Mouse (Mus musculus) neural tube, embryonic 12.5 days (tissue): ENCODE measurements around the gene Ivl. TPM values are rescaled to one million over a fixed set of nuclear protein-coding genes. Genes with fewer than 3 reads are reported as not detected.

Experiments used
- ATAC-seq: fragments of 200-750 bp; cut with Nextera tagmentation; 2 replicates; pipeline ENCODE4 v1.8.0; 2017; ENCODE audit warnings: low read depth, mild to moderate bottlenecking, moderate TSS enrichment, moderate library complexity; ENCODE audit not compliant: low FRiP score
- H3K27ac ChIP-seq: fragments of 300-500 bp; sonication (generic); 2 replicates; pipeline ENCODE4 v1.5.1; 2016
- H3K27me3 ChIP-seq: fragments of 300-500 bp; sonication (generic); replicated peaks from 2 replicates; pipeline ENCODE4 v1.6.1; 2016; ENCODE audit warnings: mild to moderate bottlenecking
- H3K36me3 ChIP-seq: fragments of 300-500 bp; sonication (generic); 2 replicates; pipeline ENCODE4 v1.6.1; 2016; ENCODE audit warnings: mild to moderate bottlenecking
- H3K4me1 ChIP-seq: fragments of 300-500 bp; sonication (generic); 2 replicates; pipeline ENCODE4 v1.6.1; 2016
- H3K4me2 ChIP-seq: fragments of 300-500 bp; sonication (generic); replicated peaks from 2 replicates; pipeline ENCODE4 v1.6.1; 2016; ENCODE audit warnings: mild to moderate bottlenecking
- H3K4me3 ChIP-seq: fragments of 300-500 bp; sonication (generic); 2 replicates; pipeline ENCODE4 v1.5.1; 2016
- H3K9ac ChIP-seq: fragments of 300-500 bp; sonication (generic); 2 replicates; pipeline ENCODE4 v1.6.1; 2016; ENCODE audit warnings: mild to moderate bottlenecking
- H3K9me3 ChIP-seq: fragments of 300-500 bp; sonication (generic); 2 replicates; pipeline ENCODE4 v1.6.1; 2016; ENCODE audit warnings: mild to moderate bottlenecking
- WGBS: fragments of 180-500 bp; shearing (Covaris S2); methylation state at CpG from one replicate; pipeline ENCODE4 v1.1.7; 2016; 5-methylcytosine and 5-hydroxymethylcytosine counted together
- polyA plus RNA-seq: library from polyadenylated mRNA; unstranded; fragments of >200 nt; fragmentation: Nextera tagmentation; extraction: Ambion mirVana; gene quantifications from 2 replicates; pipeline ENCODE4 v1.2.1, GENCODE M21; 2016

The Ivl gene
- polyA plus RNA-seq: 0.10 and 0.13 TPM in 2 replicates

- H3K27me3 ChIP-seq: no peaks in the 10 kb centered on the region
- H3K9ac ChIP-seq: no peak within 1 kb of the TSS
- H3K27ac ChIP-seq: no peak within 1 kb of the TSS
- H3K4me2 ChIP-seq: no peak within 1 kb of the TSS
- no peak within 1 kb of the TSS for H3K4me3 ChIP-seq
- H3K9me3 ChIP-seq: no peaks in the 10 kb centered on the region
- H3K36me3 ChIP-seq: no peaks in the 10 kb centered on the region
- no peak for ATAC-seq
- H3K4me1 ChIP-seq: no peaks in the 10 kb centered on the region
- 82% methylated on average over 1 of the region's 1 CpGs for WGBS
Observed at GRCm38 (mm10) chr3:92573449-92574041, at the start of gene Ivl. TSS of gene Ivl (minus strand) at chr3:92573735.

GRCm38 (mm10) chr3:92621560-92621959 lies 48.0 kb upstream of the Ivl start, which contains the start of gene Lce6a:
TSS of gene Lce6a (minus strand) at chr3:92621660.
- Histone ChIP-seq H3K4me2 (no peak within 1 kb of the TSS), H3K4me3 (no peak within 1 kb of the TSS), H3K27me3 (no peaks in the 10 kb centered on the region), H3K9ac (no peak within 1 kb of the TSS), H3K4me1 (no peaks in the 10 kb centered on the region), H3K9me3 (no peaks in the 10 kb centered on the region), H3K27ac (no peak within 1 kb of the TSS), H3K36me3 (no peaks in the 10 kb centered on the region)
- no peak for ATAC-seq
- WGBS: 85% methylated on average over 2 of the region's 2 CpGs

GRCm38 (mm10) chr3:92609804-92610203 lies 36.3 kb upstream of the Ivl start:
- no peak for ATAC-seq
- Histone ChIP-seq H3K9ac (no peak overlapping the region), H3K4me1 (no peaks in the 10 kb centered on the region), H3K36me3 (no peaks in the 10 kb centered on the region), H3K4me2 (no peak overlapping the region), H3K27ac (no peak overlapping the region), H3K27me3 (no peaks in the 10 kb centered on the region), H3K9me3 (no peaks in the 10 kb centered on the region), H3K4me3 (no peak overlapping the region)
- 68% methylated on average over 1 of the region's 1 CpGs for WGBS

- no peaks in the 10 kb centered on the region for H3K4me1 ChIP-seq
- no peak for ATAC-seq
- no peak within 1 kb of the TSS for H3K27ac ChIP-seq
- no peak within 1 kb of the TSS for H3K9ac ChIP-seq
- no peak within 1 kb of the TSS for H3K4me2 ChIP-seq
- H3K4me3 ChIP-seq: no peak within 1 kb of the TSS
- no peaks in the 10 kb centered on the region for H3K36me3 ChIP-seq
- H3K9me3 ChIP-seq: no peaks in the 10 kb centered on the region
- H3K27me3 ChIP-seq: no peaks in the 10 kb centered on the region
Observed at GRCm38 (mm10) chr3:92607392-92607791, 33.9 kb upstream of the Ivl start, which contains the start of gene 2210017I01Rik. TSS of gene 2210017I01Rik (minus strand) at chr3:92607492.

- no peaks in the 10 kb centered on the region for H3K36me3 ChIP-seq
- H3K27me3 ChIP-seq: no peaks in the 10 kb centered on the region
- H3K9ac ChIP-seq: no peak overlapping the region
- H3K4me3 ChIP-seq: no peak overlapping the region
- 47% methylated on average over 1 of the region's 1 CpGs for WGBS
- no peak overlapping the region for H3K4me2 ChIP-seq
- H3K4me1 ChIP-seq: no peaks in the 10 kb centered on the region
- H3K9me3 ChIP-seq: no peaks in the 10 kb centered on the region
- no peak overlapping the region for H3K27ac ChIP-seq
- ATAC-seq: no peak
Observed at GRCm38 (mm10) chr3:92602169-92602568, 28.6 kb upstream of the Ivl start.

- ATAC-seq: no peak
- no peaks in the 10 kb centered on the region for H3K4me1 ChIP-seq
- no peaks in the 10 kb centered on the region for H3K27me3 ChIP-seq
- WGBS: 69% methylated on average over 1 of the region's 1 CpGs
- H3K27ac ChIP-seq: no peak overlapping the region
- no peak overlapping the region for H3K4me2 ChIP-seq
- no peaks in the 10 kb centered on the region for H3K36me3 ChIP-seq
- no peak overlapping the region for H3K9ac ChIP-seq
- H3K4me3 ChIP-seq: no peak overlapping the region
- H3K9me3 ChIP-seq: no peaks in the 10 kb centered on the region
Observed at GRCm38 (mm10) chr3:92600456-92600855, 26.9 kb upstream of the Ivl start.

- no peak for ATAC-seq
- Histone ChIP-seq H3K4me2 (no peak overlapping the region), H3K27ac (no peak overlapping the region), H3K9me3 (no peaks in the 10 kb centered on the region), H3K9ac (no peak overlapping the region), H3K4me3 (no peak overlapping the region), H3K27me3 (no peaks in the 10 kb centered on the region), H3K4me1 (no peaks in the 10 kb centered on the region), H3K36me3 (no peaks in the 10 kb centered on the region)
Observed at GRCm38 (mm10) chr3:92599973-92600372, 26.4 kb upstream of the Ivl start.

- Histone ChIP-seq H3K4me3 (no peak overlapping the region), H3K9me3 (no peaks in the 10 kb centered on the region), H3K36me3 (no peaks in the 10 kb centered on the region), H3K27ac (no peak overlapping the region), H3K4me1 (no peaks in the 10 kb centered on the region), H3K4me2 (no peak overlapping the region), H3K27me3 (no peaks in the 10 kb centered on the region), H3K9ac (no peak overlapping the region)
- ATAC-seq: no peak
- WGBS: 92% methylated on average over 2 of the region's 2 CpGs
Observed at GRCm38 (mm10) chr3:92598429-92598828, 24.9 kb upstream of the Ivl start.

- no peaks in the 10 kb centered on the region for H3K9me3 ChIP-seq
- no peak within 1 kb of the TSS for H3K27ac ChIP-seq
- 81% methylated on average over 1 of the region's 1 CpGs for whole genome bisulfite sequencing
- no peaks in the 10 kb centered on the region for H3K36me3 ChIP-seq
- H3K27me3 ChIP-seq: no peaks in the 10 kb centered on the region
- H3K4me1 ChIP-seq: no peaks in the 10 kb centered on the region
- no peak for ATAC-seq
- no peak within 1 kb of the TSS for H3K9ac ChIP-seq
- no peak within 1 kb of the TSS for H3K4me3 ChIP-seq
- H3K4me2 ChIP-seq: no peak within 1 kb of the TSS
Observed at GRCm38 (mm10) chr3:92588858-92589257, 15.3 kb upstream of the Ivl start, which contains the start of gene Smcp. TSS of gene Smcp (minus strand) at chr3:92588997.

- no peak overlapping the region for H3K4me2 ChIP-seq
- H3K4me1 ChIP-seq: no peaks in the 10 kb centered on the region
- H3K36me3 ChIP-seq: no peaks in the 10 kb centered on the region
- no peak overlapping the region for H3K9ac ChIP-seq
- no peak overlapping the region for H3K27ac ChIP-seq
- no peaks in the 10 kb centered on the region for H3K9me3 ChIP-seq
- H3K4me3 ChIP-seq: no peak overlapping the region
- no peak for ATAC-seq
- WGBS: 95% methylated on average over 3 of the region's 3 CpGs
- H3K27me3 ChIP-seq: no peaks in the 10 kb centered on the region
Observed at GRCm38 (mm10) chr3:92587190-92587589, 13.7 kb upstream of the Ivl start.

- 71% methylated on average over 1 of the region's 1 CpGs for WGBS
- H3K27ac ChIP-seq: no peak overlapping the region
- no peak overlapping the region for H3K4me3 ChIP-seq
- no peak overlapping the region for H3K4me2 ChIP-seq
- H3K4me1 ChIP-seq: no peaks in the 10 kb centered on the region
- H3K9me3 ChIP-seq: no peaks in the 10 kb centered on the region
- no peak overlapping the region for H3K9ac ChIP-seq
- H3K27me3 ChIP-seq: no peaks in the 10 kb centered on the region
- no peak for ATAC-seq
- H3K36me3 ChIP-seq: no peaks in the 10 kb centered on the region
Observed at GRCm38 (mm10) chr3:92585055-92585454, 11.5 kb upstream of the Ivl start.

GRCm38 (mm10) chr3:92583164-92583826 lies 9.8 kb upstream of the Ivl start:
- H3K4me2 ChIP-seq: no peak overlapping the region
- no peaks in the 10 kb centered on the region for H3K9me3 ChIP-seq
- H3K36me3 ChIP-seq: no peaks in the 10 kb centered on the region
- no peak for ATAC-seq
- H3K4me3 ChIP-seq: no peak overlapping the region
- no peaks in the 10 kb centered on the region for H3K27me3 ChIP-seq
- no peak overlapping the region for H3K27ac ChIP-seq
- WGBS: 73% methylated on average over 3 of the region's 3 CpGs
- no peaks in the 10 kb centered on the region for H3K4me1 ChIP-seq
- H3K9ac ChIP-seq: no peak overlapping the region

- H3K36me3 ChIP-seq: no peaks in the 10 kb centered on the region
- H3K4me2 ChIP-seq: no peak overlapping the region
- 68% methylated on average over 1 of the region's 1 CpGs for WGBS
- no peak overlapping the region for H3K4me3 ChIP-seq
- no peak overlapping the region for H3K9ac ChIP-seq
- no peaks in the 10 kb centered on the region for H3K4me1 ChIP-seq
- no peaks in the 10 kb centered on the region for H3K27me3 ChIP-seq
- H3K27ac ChIP-seq: no peak overlapping the region
- no peaks in the 10 kb centered on the region for H3K9me3 ChIP-seq
- no peak for ATAC-seq
Observed at GRCm38 (mm10) chr3:92579508-92579907, 6.0 kb upstream of the Ivl start.
